ENCODE assay signal across 25 mouse cellular contexts in the genomic region with DNA sequence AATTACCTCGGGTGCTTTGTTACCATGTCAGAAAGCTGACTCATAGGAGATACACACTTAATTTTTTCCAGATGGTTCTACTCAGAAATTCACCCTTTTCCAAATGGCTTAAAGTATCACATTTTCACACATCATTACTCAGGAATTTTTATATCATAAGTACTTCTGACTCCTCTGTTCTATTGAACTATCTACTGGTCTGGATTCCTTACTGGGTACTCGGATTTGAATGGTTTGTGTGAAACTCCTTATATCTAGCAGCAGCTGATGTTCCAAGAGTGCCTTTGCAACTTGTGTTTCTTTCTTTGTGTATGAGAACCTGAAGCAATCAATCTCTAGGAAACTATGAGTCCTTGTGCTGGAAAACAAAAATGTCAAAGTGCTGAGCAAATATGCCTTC.
DNase-seq lines count a peak whose midpoint lies in the region; ATAC-seq and TF ChIP-seq lines count a peak whose summit lies in the region.
"Had no signal": no experiment of that assay in that cellular context is flagged by ENCODE, and none has a peak within 500 bp of the region (broad histone marks: within the 10 kb centered on the region; RNA-seq: fewer than 3 reads in every experiment).

No protein-coding gene starts in this region.

- no peak for DNase-seq in liver, embryonic 11.5 days (ENCODE audit: low spot score)
- DNase-seq in 3134 (ENCODE audit: extremely low read depth, insufficient read length, low spot score), result peak; percentile 19
- DNase-seq in limb, embryonic 10.5 days (ENCODE audit: low spot score), result no peak
- DNase-seq: adrenal gland, postnatal 10 days; adrenal gland, postnatal 36 days; cerebellum, adult 18-20 months; cerebellum, adult 9-10 months; cerebellum, postnatal 14 days; gastrocnemius, postnatal 25 days; heart, adult 2 months; heart, postnatal 14 days; heart, postnatal 4 days had no signal

- H3K27me3 ChIP-seq in liver, embryonic 12.5 days (replicated peaks), result peaks cover 14% of the 10 kb centered on the region
- no peaks in the 10 kb centered on the region for H3K27me3 ChIP-seq in liver, embryonic 11.5 days (replicated peaks; ENCODE audit: control insufficient read depth, insufficient read depth, low read length)
- H3K27me3 ChIP-seq in C2C12 (ENCODE audit: control insufficient read depth, insufficient read depth, insufficient read length), result no peaks in the 10 kb centered on the region
- H3K27me3 ChIP-seq in forebrain, embryonic 15.5 days, result no peaks in the 10 kb centered on the region
- H3K27me3 ChIP-seq in limb, embryonic 10.5 days (ENCODE audit: low read depth, poor library complexity, severe bottlenecking), result no peaks in the 10 kb centered on the region
- H3K27me3 ChIP-seq: CH12.LX; heart, embryonic 13.5 days had no signal

- no peaks in the 10 kb centered on the region for H3K79me3 ChIP-seq in C2C12 (ENCODE audit: low read depth)

- no peak for ATAC-seq in liver, embryonic 12.5 days
- ATAC-seq in liver, embryonic 11.5 days (replicated peaks; ENCODE audit: low FRiP score), result no peak
- no peak for ATAC-seq in forebrain, embryonic 15.5 days (replicated peaks)
- ATAC-seq: activated CD4-positive, CD25-positive, alpha-beta regulatory T cell, adult 4 months; forebrain, embryonic 14.5 days; hindbrain, postnatal 0 days; inflammation-experienced regulatory T-cells, adult 6 months had no signal

- 73% methylated on average over 2 of the region's 2 CpGs for WGBS in liver, embryonic 12.5 days (ENCODE audit: insufficient replicate concordance)
- WGBS in liver, embryonic 11.5 days, result 67% methylated on average over 2 of the region's 2 CpGs
- 87% methylated on average over 2 of the region's 2 CpGs for WGBS in forebrain, embryonic 15.5 days
- WGBS in limb, embryonic 10.5 days, result 77% methylated on average over 2 of the region's 2 CpGs

- no peak overlapping the region for H3ac ChIP-seq in C2C12 (ENCODE audit: control insufficient read depth, insufficient read length, low read depth)

- no peak overlapping the region for H3K4me2 ChIP-seq in liver, embryonic 12.5 days
- H3K4me2 ChIP-seq in liver, embryonic 11.5 days, result no peak overlapping the region
- no peak overlapping the region for H3K4me2 ChIP-seq in forebrain, embryonic 15.5 days (replicated peaks)
- H3K4me2 ChIP-seq: heart, embryonic 13.5 days; hindbrain, embryonic 14.5 days had no signal

- peak overlapping the region; percentile 24; the same call in 1 of the 2 replicates for H3K9ac ChIP-seq in liver, embryonic 12.5 days
- H3K9ac ChIP-seq in liver, embryonic 11.5 days (ENCODE audit: low read depth, low read length), result no peak overlapping the region
- no peak overlapping the region for H3K9ac ChIP-seq in forebrain, embryonic 15.5 days (replicated peaks)
- H3K9ac ChIP-seq: heart, embryonic 13.5 days; hindbrain, embryonic 14.5 days had no signal

- H3K27ac ChIP-seq in liver, embryonic 12.5 days, result no peak overlapping the region
- H3K27ac ChIP-seq in liver, embryonic 11.5 days (ENCODE audit: low read depth, low read length), result no peak overlapping the region
- H3K27ac ChIP-seq in embryonic fibroblast, embryonic 13.5 days (ENCODE audit: insufficient read depth, low read length), result peak overlapping the region; percentile 64
- no peak overlapping the region for H3K27ac ChIP-seq in forebrain, embryonic 15.5 days (replicated peaks)
- H3K27ac ChIP-seq in limb, embryonic 10.5 days, result no peak overlapping the region
- H3K27ac ChIP-seq: heart, adult 2 months; heart, embryonic 10.5 days; heart, embryonic 13.5 days; hindbrain, embryonic 14.5 days; hindbrain, postnatal 0 days had no signal

- no peak for TF ChIP-seq CTCF in C2C12 (IDR thresholded peaks at IDR 0.05; ENCODE audit: control insufficient read depth, insufficient read depth, insufficient read length)
- no peak for TF ChIP-seq CTCF in embryonic fibroblast, embryonic 13.5 days (IDR thresholded peaks at IDR 0.05; ENCODE audit: borderline replicate concordance, insufficient read depth, low read length)

- no peaks in the 10 kb centered on the region for H3K9me3 ChIP-seq in liver, embryonic 12.5 days (replicated peaks)
- no peaks in the 10 kb centered on the region for H3K9me3 ChIP-seq in liver, embryonic 11.5 days (ENCODE audit: control insufficient read depth, low read length)
- H3K9me3 ChIP-seq in forebrain, embryonic 15.5 days, result no peaks in the 10 kb centered on the region
- H3K9me3 ChIP-seq in limb, embryonic 10.5 days (replicated peaks), result no peaks in the 10 kb centered on the region
- H3K9me3 ChIP-seq: G1E; heart, embryonic 10.5 days; heart, embryonic 13.5 days had no signal

- H3K4me1 ChIP-seq in liver, embryonic 12.5 days, result peaks cover 24% of the 10 kb centered on the region
- peaks cover 7% of the 10 kb centered on the region; the same call in 1 of the 2 replicates for H3K4me1 ChIP-seq in liver, embryonic 11.5 days (replicated peaks; ENCODE audit: control insufficient read depth, insufficient read depth, low read length)
- H3K4me1 ChIP-seq in embryonic fibroblast, embryonic 13.5 days (ENCODE audit: control insufficient read depth, insufficient read depth, low read length), result peaks cover 13% of the 10 kb centered on the region
- 0 out of 2 replicates have a peak, but pooled peaks cover 4% of the 10 kb centered on the region for H3K4me1 ChIP-seq in forebrain, embryonic 15.5 days
- peaks cover 5% of the 10 kb centered on the region; the same call in 1 of the 2 replicates for H3K4me1 ChIP-seq in limb, embryonic 10.5 days

- H3K79me2 ChIP-seq in C2C12 (ENCODE audit: control insufficient read depth, insufficient read depth), result no peaks in the 10 kb centered on the region

- no peak for TF ChIP-seq POLR2A in embryonic fibroblast, embryonic 13.5 days (IDR thresholded peaks at IDR 0.05; ENCODE audit: low read depth, low read length)

- H3K36me3 ChIP-seq in liver, embryonic 12.5 days, result no peaks in the 10 kb centered on the region
- H3K36me3 ChIP-seq in liver, embryonic 11.5 days (ENCODE audit: control insufficient read depth, insufficient read depth, low read length), result no peaks in the 10 kb centered on the region
- H3K36me3 ChIP-seq in C2C12 (ENCODE audit: control insufficient read depth, insufficient read depth), result no peaks in the 10 kb centered on the region
- H3K36me3 ChIP-seq in forebrain, embryonic 15.5 days, result no peaks in the 10 kb centered on the region
- H3K36me3 ChIP-seq in limb, embryonic 10.5 days, result no peaks in the 10 kb centered on the region
- H3K36me3 ChIP-seq: G1E; heart, embryonic 10.5 days; heart, embryonic 13.5 days had no signal

- no peak overlapping the region for H3K4me3 ChIP-seq in liver, embryonic 12.5 days
- no peak overlapping the region for H3K4me3 ChIP-seq in liver, embryonic 11.5 days (ENCODE audit: low read depth, low read length)
- H3K4me3 ChIP-seq in C2C12 (ENCODE audit: insufficient read depth, poor library complexity, severe bottlenecking), result no peak overlapping the region
- H3K4me3 ChIP-seq in embryonic fibroblast, embryonic 13.5 days (ENCODE audit: insufficient read depth, low read length), result no peak overlapping the region
- H3K4me3 ChIP-seq in forebrain, embryonic 15.5 days, result no peak overlapping the region
- H3K4me3 ChIP-seq in limb, embryonic 10.5 days, result no peak overlapping the region
- H3K4me3 ChIP-seq: heart, adult 2 months; heart, embryonic 10.5 days; heart, embryonic 13.5 days had no signal

TF ChIP-seq in C2C12, 6 proteins besides CTCF, POLR2A, EP300 and RAD21:
- TF ChIP-seq FOSL1 (IDR thresholded peaks at IDR 0.05; ENCODE audit: insufficient read depth, low read length, poor library complexity, severe bottlenecking), result peak; percentile 26
- no peak for TF ChIP-seq USF1 (IDR thresholded peaks at IDR 0.05; ENCODE audit: low read depth)
